Mouse (Mus musculus) heart, embryonic 15.5 days (tissue): ENCODE data around the gene Ctsf. TPM values are rescaled to one million over a fixed set of nuclear protein-coding genes. Genes with fewer than 3 reads are reported as not detected.
"Not testable (repeated sequence)": the region's sequence is repeated elsewhere in the genome, so short reads cannot be mapped to it uniquely, and the experiment has no call there.

Experiments used
- ATAC-seq: fragments of 200-750 bp; cut with Nextera tagmentation; replicated peaks from 2 replicates; pipeline ENCODE4 v1.8.0; 2017; ENCODE audit warnings: low read depth, moderate TSS enrichment; ENCODE audit not compliant: insufficient number of reproducible peaks, insufficient read depth, low FRiP score
- H3K27ac ChIP-seq: fragments of 300-500 bp; sonication (generic); 2 replicates; pipeline ENCODE4 v1.5.1; 2015; ENCODE audit warnings: mild to moderate bottlenecking, inconsistent platforms
- H3K27me3 ChIP-seq: fragments of 300-500 bp; sonication (generic); 2 replicates; pipeline ENCODE4 v1.6.1; 2015; ENCODE audit warnings: inconsistent platforms
- H3K36me3 ChIP-seq: fragments of 300-500 bp; sonication (generic); 2 replicates; pipeline ENCODE4 v1.6.1; 2015; ENCODE audit warnings: mild to moderate bottlenecking, inconsistent platforms
- H3K4me1 ChIP-seq: fragments of 300-500 bp; sonication (generic); replicated peaks from 2 replicates; pipeline ENCODE4 v1.6.1; 2015; ENCODE audit warnings: inconsistent platforms
- H3K4me2 ChIP-seq: fragments of 300-500 bp; sonication (generic); 2 replicates; pipeline ENCODE4 v1.6.1; 2015; ENCODE audit warnings: inconsistent platforms, mild to moderate bottlenecking, moderate library complexity
- H3K4me3 ChIP-seq: fragments of 300-500 bp; sonication (generic); 2 replicates; pipeline ENCODE4 v1.5.1; 2015; ENCODE audit warnings: mild to moderate bottlenecking, inconsistent platforms
- H3K9ac ChIP-seq: fragments of 300-500 bp; sonication (generic); 2 replicates; pipeline ENCODE4 v1.6.1; 2015; ENCODE audit warnings: mild to moderate bottlenecking, inconsistent platforms
- H3K9me3 ChIP-seq: fragments of 300-500 bp; sonication (generic); replicated peaks from 2 replicates; pipeline ENCODE4 v1.6.1; 2016; ENCODE audit warnings: inconsistent platforms
- WGBS: fragments of 180-500 bp; shearing (Covaris S2); methylation state at CpG from one replicate; pipeline ENCODE4 v1.1.7; 2015; ENCODE audit warnings: mixed read lengths; 5-methylcytosine and 5-hydroxymethylcytosine counted together
- polyA plus RNA-seq: library from polyadenylated mRNA; unstranded; fragments of >200 nt; fragmentation: Nextera tagmentation; extraction: Ambion mirVana; gene quantifications from 2 replicates; pipeline ENCODE4 v1.2.1, GENCODE M21; 2015

The Ctsf gene
- 37.4 and 42.6 TPM in 2 replicates for polyA plus RNA-seq

DNA sequence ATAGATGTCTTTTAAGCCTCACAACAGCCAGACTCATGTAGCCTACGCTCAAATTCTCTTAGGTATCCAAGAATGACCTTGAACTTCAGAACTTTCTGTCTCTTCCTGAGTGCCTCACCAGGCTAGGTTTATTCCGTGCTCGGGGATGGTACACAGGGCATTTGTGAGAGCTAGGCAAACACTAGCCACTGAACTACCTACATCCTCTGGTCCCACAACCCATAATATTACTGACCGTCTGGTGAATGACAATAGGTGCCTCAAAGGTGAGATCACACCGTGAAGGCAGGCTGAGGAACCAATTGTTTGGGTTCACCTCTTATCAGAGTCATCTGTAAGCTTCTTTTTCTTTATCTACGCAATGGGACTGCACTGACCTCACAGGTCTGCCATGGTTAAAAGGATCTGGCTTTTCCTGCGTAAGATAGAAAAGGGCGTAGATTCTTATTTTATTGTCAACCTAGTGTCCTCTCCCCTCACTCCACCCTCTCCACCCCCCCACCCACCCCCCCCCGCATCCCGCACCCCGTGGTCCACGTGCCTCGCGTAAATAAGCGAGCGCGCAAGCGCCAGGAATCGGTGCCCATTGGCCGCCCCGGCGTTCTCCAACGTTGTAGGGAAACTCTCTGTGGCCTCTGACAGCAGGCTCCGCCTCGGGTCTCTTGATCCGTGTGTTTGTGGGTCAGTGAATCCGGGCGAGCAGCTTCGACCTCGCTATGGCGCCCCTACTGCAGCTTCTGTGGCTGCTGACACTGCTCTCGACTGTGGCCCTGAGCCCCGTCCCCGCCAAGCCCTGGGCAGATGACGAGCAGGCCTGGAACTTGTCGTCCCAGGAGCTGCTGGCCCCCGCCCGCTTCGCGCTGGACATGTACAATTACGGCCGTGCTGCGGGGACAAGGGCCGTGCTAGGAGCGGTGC, at the start of gene Ctsf:
Ctsf (plus strand) TSS at position 579 of the 918 bp plus-strand sequence.
- Histone ChIP-seq H3K4me1 (peaks cover 13% of the 10 kb centered on the region), H3K9ac (peak within 1 kb of the TSS; percentile 72), H3K4me2 (peak within 1 kb of the TSS; percentile 94), H3K4me3 (peak within 1 kb of the TSS; percentile 72), H3K9me3 (no peaks in the 10 kb centered on the region), H3K27me3 (peaks cover 19% of the 10 kb centered on the region), H3K36me3 (no peaks in the 10 kb centered on the region), H3K27ac (peak within 1 kb of the TSS; percentile 68)
- peak; percentile 83 for ATAC-seq
- 4% methylated on average over 45 of the region's 45 CpGs for WGBS

DNA sequence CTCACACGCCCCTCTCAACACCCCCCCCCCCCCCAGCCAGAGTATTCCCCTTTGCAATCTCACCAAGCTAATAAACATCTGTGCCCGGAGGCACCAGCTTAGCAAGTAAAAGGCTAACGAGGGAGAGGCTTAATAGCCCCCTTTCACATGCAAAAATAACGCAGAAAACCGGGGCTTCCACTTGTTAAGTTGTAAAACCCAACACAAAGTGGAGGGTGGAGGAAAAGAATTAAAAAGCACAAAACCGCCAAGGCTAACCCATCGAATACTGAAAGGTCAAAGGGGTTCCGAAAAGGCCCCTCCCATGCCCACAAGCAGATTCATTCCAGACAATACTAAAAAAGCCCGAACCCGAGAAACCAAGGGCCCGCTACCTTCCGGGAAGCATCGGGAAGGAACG, 44.6 kb upstream of the Ctsf start:
- no peaks in the 10 kb centered on the region for H3K27me3 ChIP-seq
- peak overlapping the region; percentile 84 for H3K9ac ChIP-seq
- peak overlapping the region; percentile 89 for H3K4me2 ChIP-seq
- peak overlapping the region; percentile 83 for H3K4me3 ChIP-seq
- ATAC-seq, result no peak
- no peaks in the 10 kb centered on the region; the same call in 1 of the 2 replicates for H3K9me3 ChIP-seq
- under 1% methylated on average over 14 of the region's 14 CpGs for WGBS
- no peaks in the 10 kb centered on the region for H3K36me3 ChIP-seq
- H3K27ac ChIP-seq, result peak overlapping the region; percentile 93
- peaks cover 19% of the 10 kb centered on the region for H3K4me1 ChIP-seq

DNA sequence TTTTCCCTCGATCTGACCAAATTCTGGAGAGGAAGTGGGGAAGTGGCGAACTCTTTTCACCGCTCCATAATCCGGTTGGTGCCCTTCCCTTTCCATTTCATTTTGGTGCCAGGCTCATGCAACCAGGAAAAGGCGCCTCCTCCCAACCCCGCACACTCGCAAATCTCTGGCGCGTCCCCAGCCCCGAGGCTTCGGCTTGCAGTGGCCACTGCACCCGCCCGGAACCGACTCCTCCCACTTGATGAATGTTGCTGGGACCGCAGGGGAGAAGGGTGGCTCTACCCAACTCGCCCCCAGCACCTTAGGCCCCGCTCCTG, 44.2 kb upstream of the Ctsf start:
- Histone ChIP-seq H3K9me3 (no peaks in the 10 kb centered on the region; the same call in 1 of the 2 replicates), H3K4me2 (peak overlapping the region; percentile 89), H3K4me1 (peaks cover 19% of the 10 kb centered on the region), H3K9ac (peak overlapping the region; percentile 84), H3K27ac (peak overlapping the region; percentile 93), H3K36me3 (no peaks in the 10 kb centered on the region), H3K4me3 (peak overlapping the region; percentile 83), H3K27me3 (no peaks in the 10 kb centered on the region)
- no peak for ATAC-seq
- 0% methylated on average over 17 of the region's 17 CpGs for WGBS

DNA sequence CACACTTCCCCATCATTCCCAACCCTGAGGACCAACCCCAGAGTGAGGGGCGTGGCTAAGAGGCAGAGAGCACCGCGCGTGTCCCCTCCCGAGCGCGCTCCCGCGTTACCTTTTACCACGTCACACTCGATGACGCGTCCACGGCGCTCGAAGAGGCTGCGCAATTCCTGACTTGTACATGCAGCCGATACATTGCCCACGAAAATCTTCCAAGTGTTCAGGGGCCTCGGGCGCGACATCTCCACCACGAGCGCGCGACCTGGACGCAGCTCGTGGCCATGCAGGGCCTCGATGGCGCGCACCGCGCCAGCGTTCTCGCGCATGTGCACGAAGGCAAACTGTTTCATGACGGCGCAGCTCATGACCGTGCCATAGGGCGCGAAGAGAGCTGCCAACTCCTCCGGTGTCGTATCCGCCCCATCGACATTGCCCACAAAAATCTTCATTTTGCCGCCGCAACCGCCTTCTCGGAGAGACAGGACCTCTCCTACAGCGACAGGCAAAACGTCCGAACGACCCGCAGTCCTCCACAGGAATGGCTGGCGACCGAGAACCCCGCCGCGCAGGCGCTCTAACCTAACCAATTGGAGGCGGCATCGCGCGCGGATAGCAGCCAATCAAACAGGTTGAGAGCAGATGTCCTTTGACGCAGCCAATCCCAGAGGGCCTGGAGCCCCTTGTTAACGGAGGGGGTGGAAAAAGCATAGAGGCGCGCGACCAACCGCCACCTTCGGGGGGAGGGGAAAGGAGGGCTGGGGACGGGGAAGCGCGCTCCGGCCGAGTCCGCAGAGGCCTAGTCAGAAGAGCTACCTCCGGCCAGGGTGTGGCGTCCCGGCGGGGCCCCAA, 43.6 kb upstream of the Ctsf start, which contains the start of the genes Gm21992 and Rbm14:
Gm21992 (minus strand) TSS at position 550 of the 846 bp plus-strand sequence.
Rbm14 (minus strand) TSS at position 572 of the 846 bp plus-strand sequence.
- peak within 1 kb of the TSS; percentile 84 for H3K9ac ChIP-seq
- ATAC-seq, result peak; percentile 99
- no peaks in the 10 kb centered on the region for H3K36me3 ChIP-seq
- under 1% methylated on average over 83 of the region's 83 CpGs for WGBS
- H3K27ac ChIP-seq, result peak within 1 kb of the TSS; percentile 93
- peaks cover 19% of the 10 kb centered on the region for H3K4me1 ChIP-seq
- no peaks in the 10 kb centered on the region; the same call in 1 of the 2 replicates for H3K9me3 ChIP-seq
- peak within 1 kb of the TSS; percentile 83 for H3K4me3 ChIP-seq
- no peaks in the 10 kb centered on the region for H3K27me3 ChIP-seq
- H3K4me2 ChIP-seq, result peak within 1 kb of the TSS; percentile 89

DNA sequence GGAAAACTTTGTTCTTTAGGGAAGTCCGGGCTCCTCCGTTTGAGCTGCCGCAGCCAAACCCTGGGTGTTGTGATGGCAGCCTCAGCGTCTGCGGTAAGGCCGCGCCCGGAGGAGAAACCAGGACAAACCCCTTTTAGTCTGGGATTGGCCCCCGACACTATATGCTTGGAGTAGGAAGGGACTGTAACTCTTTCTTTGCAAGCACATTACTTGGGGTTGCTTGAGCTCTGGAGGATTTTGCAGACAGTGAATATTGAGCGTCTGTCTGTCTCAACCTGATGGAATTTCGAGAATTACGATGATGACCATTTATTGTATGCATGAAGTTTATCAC, 43.1 kb upstream of the Ctsf start:
- Histone ChIP-seq H3K36me3 (no peaks in the 10 kb centered on the region), H3K27ac (peak overlapping the region; percentile 93), H3K4me2 (peak overlapping the region; percentile 58), H3K27me3 (no peaks in the 10 kb centered on the region), H3K4me1 (peaks cover 19% of the 10 kb centered on the region), H3K9ac (peak overlapping the region; percentile 84), H3K4me3 (peak overlapping the region; percentile 83), H3K9me3 (no peaks in the 10 kb centered on the region; the same call in 1 of the 2 replicates)
- ATAC-seq, result peak; percentile 25
- WGBS, result 4% methylated on average over 12 of the region's 12 CpGs

DNA sequence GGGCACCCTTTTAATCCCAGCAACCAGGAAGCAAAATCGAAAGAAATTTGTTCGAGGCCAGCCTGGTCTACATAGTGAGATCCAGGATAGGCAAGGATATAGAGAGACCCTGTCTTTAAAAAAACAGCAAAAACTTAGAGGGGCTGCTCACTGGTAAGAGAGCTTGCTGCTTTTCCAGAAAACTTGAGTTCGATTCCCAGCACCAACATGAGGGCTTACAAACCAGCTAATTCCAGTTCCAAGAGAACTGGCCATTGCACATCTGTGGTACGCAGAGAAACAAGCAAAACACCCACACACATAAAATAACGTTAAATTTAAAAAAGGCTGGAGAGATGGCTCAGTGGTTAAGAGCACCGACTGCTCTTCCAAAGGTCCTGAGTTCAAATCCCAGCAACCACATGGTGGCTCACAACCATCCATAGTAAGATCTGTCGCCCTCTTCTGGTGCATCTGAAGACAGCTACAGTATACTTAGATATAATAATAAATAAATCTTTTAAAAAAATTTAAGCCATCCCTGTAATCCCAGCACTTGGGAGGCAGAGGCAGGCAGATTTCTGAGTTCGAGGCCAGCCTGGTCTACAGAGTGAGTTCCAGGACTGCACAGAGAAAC, 42.5 kb upstream of the Ctsf start:
- Histone ChIP-seq H3K27ac (peak overlapping the region; percentile 93), H3K4me1 (peaks cover 19% of the 10 kb centered on the region), H3K9ac (peak overlapping the region; percentile 84), H3K4me3 (peak overlapping the region; percentile 83), H3K4me2 (peak overlapping the region; percentile 58)
- WGBS, result 73% methylated on average over 8 of the region's 8 CpGs
- H3K27me3 ChIP-seq, ATAC-seq, H3K36me3 ChIP-seq, H3K9me3 ChIP-seq: not testable (repeated sequence)

DNA sequence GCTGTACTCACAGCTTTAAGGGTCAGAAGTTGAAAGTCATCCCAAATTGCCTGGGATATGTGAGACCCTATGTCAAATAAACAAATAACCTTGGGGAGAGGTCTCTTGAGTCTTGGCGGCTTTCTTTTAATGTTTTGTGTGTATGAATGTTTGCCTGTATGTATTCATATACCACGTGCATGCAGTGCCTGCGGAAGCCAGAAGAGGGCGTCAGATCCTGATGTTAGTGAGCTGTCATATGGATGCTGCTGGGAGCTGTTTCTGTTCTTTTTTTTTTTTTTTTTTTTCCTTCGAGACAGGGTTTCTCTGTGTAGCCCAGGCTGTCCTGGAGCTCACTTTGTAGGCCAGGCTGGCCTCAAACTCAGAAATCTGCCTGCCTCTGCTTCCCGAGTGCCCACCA, 41.9 kb upstream of the Ctsf start:
- 79% methylated on average over 6 of the region's 6 CpGs for WGBS
- Histone ChIP-seq H3K4me2 (no peak overlapping the region), H3K27me3 (no peaks in the 10 kb centered on the region), H3K9me3 (no peaks in the 10 kb centered on the region; the same call in 1 of the 2 replicates), H3K9ac (no peak overlapping the region), H3K4me1 (peaks cover 18% of the 10 kb centered on the region), H3K4me3 (no peak overlapping the region), H3K27ac (no peak overlapping the region), H3K36me3 (no peaks in the 10 kb centered on the region)
- no peak for ATAC-seq

DNA sequence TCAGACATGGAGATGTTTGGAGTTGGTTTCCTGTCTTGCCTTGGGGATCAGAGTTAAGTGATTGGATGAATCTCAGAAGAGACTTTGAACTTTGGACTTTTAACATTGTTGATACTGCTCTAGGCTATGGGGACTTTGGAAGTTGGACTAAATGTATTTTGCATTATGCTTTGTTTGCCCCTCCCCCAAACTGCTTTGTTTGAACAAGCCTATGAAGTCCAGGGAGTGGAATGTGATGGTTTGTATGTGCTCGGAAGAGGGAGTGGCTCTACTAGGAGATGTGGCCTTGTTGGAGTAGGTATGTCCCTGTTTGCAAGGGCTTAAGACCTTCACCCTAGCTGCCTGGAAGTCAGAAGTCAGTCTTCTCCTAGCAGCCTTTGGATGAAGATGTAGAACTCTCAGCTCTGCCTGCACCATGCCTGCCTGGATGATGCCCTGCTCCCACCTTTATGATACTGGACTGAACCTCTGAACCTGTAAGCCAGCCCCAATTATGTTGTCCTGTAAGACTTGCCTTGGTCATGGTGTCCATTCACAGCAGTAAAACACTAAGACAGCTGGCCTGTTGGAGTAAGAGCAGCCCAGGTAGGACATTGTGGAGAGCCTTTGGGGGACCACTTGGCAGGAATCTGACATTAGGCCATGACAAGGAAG, 37.6 kb upstream of the Ctsf start:
- no peak for ATAC-seq
- H3K4me2 ChIP-seq, result no peak overlapping the region
- H3K27ac ChIP-seq, result no peak overlapping the region
- no peak overlapping the region for H3K4me3 ChIP-seq
- no peak overlapping the region for H3K9ac ChIP-seq
- no peaks in the 10 kb centered on the region for H3K27me3 ChIP-seq
- WGBS, result 64% methylated on average over 1 of the region's 1 CpGs
- no peaks in the 10 kb centered on the region for H3K36me3 ChIP-seq
- H3K4me1 ChIP-seq, result 0 out of 2 replicates have a peak, but pooled peaks cover 5% of the 10 kb centered on the region
- no peaks in the 10 kb centered on the region; the same call in 1 of the 2 replicates for H3K9me3 ChIP-seq

DNA sequence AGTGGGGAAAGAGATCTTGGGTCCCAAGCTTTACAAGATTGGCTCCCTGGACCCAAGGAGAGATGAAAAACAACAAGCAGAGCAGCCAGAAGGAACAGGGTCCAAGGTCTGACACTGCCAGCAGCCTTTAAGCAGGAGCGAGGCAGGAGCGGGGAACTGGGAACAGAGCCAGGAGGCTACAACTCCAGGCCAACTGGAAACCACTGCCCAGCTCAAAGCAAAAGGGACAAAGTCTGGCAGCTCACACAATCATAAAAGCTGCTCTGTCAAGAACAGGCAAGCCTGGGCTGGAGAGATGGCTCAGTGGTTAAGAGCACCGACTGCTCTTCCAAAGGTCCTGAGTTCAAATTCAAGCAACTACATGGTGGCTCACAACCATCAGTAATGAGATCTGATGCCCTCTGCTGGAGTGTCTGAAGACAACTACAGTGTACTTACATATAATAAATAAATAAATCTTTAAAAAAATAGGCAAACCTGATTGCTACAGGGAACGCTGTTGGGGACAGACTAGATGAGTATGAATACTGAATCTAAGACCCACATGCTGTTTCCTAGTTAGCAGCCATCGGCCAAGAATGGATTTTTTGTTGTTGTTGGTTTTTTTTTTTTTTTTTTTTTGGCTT, 34.1 kb upstream of the Ctsf start:
- ATAC-seq, result 0 out of 2 replicates have a peak, but pooled peaks have one; percentile 14
- WGBS, result 48% methylated on average over 5 of the region's 5 CpGs

DNA sequence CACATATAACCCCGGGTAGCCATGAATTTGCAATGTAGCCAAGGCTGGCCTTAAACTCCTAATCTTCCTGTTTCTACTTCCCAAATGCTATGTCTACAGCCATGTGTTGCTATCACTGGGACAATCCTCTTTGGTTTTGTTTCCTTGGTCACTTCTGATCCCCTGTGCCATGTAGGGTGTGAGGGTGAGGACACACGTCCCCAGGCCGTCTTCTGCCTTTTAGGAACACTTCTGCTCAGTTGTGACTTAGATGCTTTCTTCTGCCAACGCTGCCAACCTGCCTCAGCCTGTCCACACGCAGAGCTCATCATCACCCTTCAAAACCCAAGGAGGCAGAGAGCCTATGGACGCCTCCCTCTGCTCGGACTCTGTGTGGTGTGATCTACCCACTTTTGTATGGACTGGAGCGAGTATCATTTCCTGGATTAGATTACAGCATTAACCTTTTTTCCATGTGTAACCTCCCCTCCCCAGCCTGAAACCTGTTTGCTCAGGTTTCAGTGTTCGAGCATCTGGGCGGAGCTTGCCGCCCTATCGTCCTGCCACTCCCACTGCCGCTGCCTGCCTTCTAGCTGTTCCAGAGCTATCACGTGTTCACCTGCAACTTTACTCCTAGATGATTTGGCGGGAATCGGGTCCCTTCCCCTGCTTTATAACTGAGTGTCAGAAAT, 26.4 kb upstream of the Ctsf start:
- Histone ChIP-seq H3K4me3 (no peak overlapping the region), H3K27me3 (no peaks in the 10 kb centered on the region), H3K36me3 (peaks cover 26% of the 10 kb centered on the region), H3K4me2 (no peak overlapping the region), H3K27ac (no peak overlapping the region), H3K9me3 (no peaks in the 10 kb centered on the region), H3K4me1 (peaks cover 2% of the 10 kb centered on the region; the same call in 1 of the 2 replicates), H3K9ac (no peak overlapping the region)
- no peak for ATAC-seq
- 58% methylated on average over 16 of the region's 16 CpGs for WGBS

More for the DNA sequence above, 34.1 kb upstream of the Ctsf start:
- Histone ChIP-seq H3K27ac (no peak overlapping the region), H3K9me3 (no peaks in the 10 kb centered on the region), H3K4me3 (no peak overlapping the region), H3K4me1 (0 out of 2 replicates have a peak, but pooled peaks cover 3% of the 10 kb centered on the region), H3K9ac (no peak overlapping the region), H3K4me2 (no peak overlapping the region), H3K27me3 (no peaks in the 10 kb centered on the region), H3K36me3 (peaks cover 10% of the 10 kb centered on the region; the same call in 1 of the 2 replicates)
